Mouse (Mus musculus): ENCODE data around the gene Tmem37. TPM values are rescaled to one million over a fixed set of nuclear protein-coding genes. Genes with fewer than 3 reads are reported as not detected.

Gene Tmem37
- polyA plus RNA-seq, 1 experiment from 2014 or later = 5.6 TPM

DNA sequence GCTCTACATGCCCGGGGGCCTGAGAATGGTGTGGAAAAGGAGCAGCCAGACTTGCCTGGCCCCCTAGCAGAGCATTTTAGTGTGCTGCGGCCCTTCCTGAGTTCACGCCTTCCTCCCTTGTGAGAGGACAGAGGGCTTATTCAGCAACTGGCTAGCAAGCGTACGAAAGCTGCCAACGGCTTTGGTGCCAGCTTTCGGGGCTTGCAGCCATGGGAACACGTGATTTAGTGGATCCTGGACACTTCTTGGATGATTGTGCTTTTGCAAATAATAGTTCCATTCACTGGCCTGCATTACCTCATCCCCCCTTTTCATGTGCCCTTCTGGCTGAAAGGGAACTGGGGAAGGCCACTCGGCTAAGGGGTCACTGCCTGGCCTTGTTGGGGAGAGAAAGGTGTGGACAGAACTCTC, 41.8 kb upstream of the Tmem37 start:
- H3K27ac ChIP-seq (ENCODE audit: low read length) = peak overlapping the region; percentile 79
- WGBS = 19% methylated on average over 9 of the region's 9 CpGs
- peaks cover 10% of the 10 kb centered on the region for H3K36me3 ChIP-seq (ENCODE audit: control insufficient read depth, insufficient read depth)
- peak; percentile 87 for ATAC-seq
- H3K9me3 ChIP-seq (ENCODE audit: control insufficient read depth, low read length) = no peaks in the 10 kb centered on the region
- H3K4me3 ChIP-seq (replicated peaks; ENCODE audit: low read length) = no peak overlapping the region
- H3K4me1 ChIP-seq (replicated peaks; ENCODE audit: control insufficient read depth, insufficient read depth, low read length) = peaks cover 40% of the 10 kb centered on the region
- H3K27me3 ChIP-seq (replicated peaks; ENCODE audit: control insufficient read depth, insufficient read depth, low read length) = no peaks in the 10 kb centered on the region
- H3K9ac ChIP-seq (replicated peaks; ENCODE audit: low read depth, low read length) = no peak overlapping the region
- no peak overlapping the region for H3K4me2 ChIP-seq (ENCODE audit: low read length)

DNA sequence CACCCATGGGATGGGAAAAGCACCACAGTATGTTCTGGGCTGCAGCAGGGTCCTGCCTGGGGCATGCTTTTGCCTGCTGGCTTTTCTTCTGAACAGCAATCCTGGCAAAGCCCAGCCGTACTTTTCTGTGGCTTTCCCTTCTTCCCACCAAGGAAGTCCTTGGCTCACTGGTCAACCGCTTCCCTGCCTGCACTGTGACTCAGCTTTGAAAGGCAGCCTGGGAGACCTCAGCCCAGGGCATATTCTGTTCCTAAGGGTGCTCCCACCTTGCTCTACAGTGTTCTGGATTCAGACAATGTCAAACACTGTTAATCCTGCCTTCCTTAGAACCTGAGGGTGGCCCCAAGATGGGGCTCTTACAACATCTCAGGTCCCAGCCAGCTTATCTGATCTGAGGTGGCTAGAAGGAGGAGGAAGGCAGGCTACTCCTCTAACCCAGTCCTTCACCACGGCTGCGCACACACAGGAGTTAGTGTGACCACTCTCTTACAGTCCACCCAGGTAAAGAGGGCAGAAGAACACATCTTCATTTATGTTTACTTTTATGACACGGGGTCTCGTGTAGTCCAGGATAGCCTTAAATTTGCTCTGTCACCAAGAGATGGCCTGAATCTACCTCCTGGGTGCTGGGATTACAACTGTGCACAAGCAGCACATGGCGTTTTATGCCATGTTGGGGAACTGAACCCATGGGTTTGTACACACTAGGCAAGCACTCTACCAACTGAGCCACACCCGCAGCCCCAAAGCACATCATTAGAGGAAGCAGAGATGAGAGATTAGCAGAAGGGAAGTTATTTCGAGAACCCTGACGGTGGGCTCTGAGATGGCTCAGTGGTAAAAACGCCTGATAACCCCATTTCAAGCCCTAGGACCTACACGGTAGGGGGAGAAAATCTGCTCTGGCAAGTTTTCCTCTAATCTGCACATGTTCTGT, 38.6 kb upstream of the Tmem37 start:
- Histone ChIP-seq H3K27me3 (replicated peaks; ENCODE audit: control insufficient read depth, insufficient read depth, low read length) (no peaks in the 10 kb centered on the region), H3K4me2 (ENCODE audit: low read length) (no peak overlapping the region), H3K4me3 (replicated peaks; ENCODE audit: low read length) (no peak overlapping the region), H3K9ac (replicated peaks; ENCODE audit: low read depth, low read length) (no peak overlapping the region), H3K9me3 (ENCODE audit: control insufficient read depth, low read length) (no peaks in the 10 kb centered on the region), H3K27ac (ENCODE audit: low read length) (no peak overlapping the region; the same call in 1 of the 2 replicates), H3K36me3 (ENCODE audit: control insufficient read depth, insufficient read depth) (peaks cover 10% of the 10 kb centered on the region), H3K4me1 (replicated peaks; ENCODE audit: control insufficient read depth, insufficient read depth, low read length) (peaks cover 15% of the 10 kb centered on the region)
- ATAC-seq = no peak
- WGBS = 91% methylated on average over 12 of the region's 12 CpGs

DNA sequence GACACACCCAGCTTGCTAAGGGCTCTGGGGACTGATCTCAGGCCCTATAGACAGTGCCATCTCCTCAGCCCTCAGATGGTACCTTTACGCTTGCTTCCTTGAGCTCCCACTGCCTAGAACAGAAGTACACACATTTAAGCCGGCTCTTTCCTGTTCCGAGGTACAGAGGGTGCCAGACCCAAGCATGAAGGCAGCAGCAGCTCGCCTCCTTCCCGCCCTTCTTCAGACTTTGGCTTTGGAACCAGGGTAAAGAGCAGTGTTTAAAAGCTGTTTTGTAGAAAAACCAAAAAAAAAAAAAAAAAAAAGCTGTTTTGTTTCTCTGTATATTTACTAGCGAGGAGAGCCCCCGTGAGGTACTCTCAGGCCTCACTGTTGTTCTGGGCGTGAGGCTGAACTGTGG, 37.9 kb upstream of the Tmem37 start:
- Histone ChIP-seq H3K27me3 (replicated peaks; ENCODE audit: control insufficient read depth, insufficient read depth, low read length) (no peaks in the 10 kb centered on the region), H3K9ac (replicated peaks; ENCODE audit: low read depth, low read length) (no peak overlapping the region), H3K4me2 (ENCODE audit: low read length) (no peak overlapping the region), H3K36me3 (ENCODE audit: control insufficient read depth, insufficient read depth) (peaks cover 10% of the 10 kb centered on the region), H3K4me1 (replicated peaks; ENCODE audit: control insufficient read depth, insufficient read depth, low read length) (peaks cover 15% of the 10 kb centered on the region), H3K27ac (ENCODE audit: low read length) (no peak overlapping the region), H3K4me3 (replicated peaks; ENCODE audit: low read length) (no peak overlapping the region), H3K9me3 (ENCODE audit: control insufficient read depth, low read length) (no peaks in the 10 kb centered on the region)
- ATAC-seq = no peak
- WGBS = 83% methylated on average over 8 of the region's 8 CpGs

DNA sequence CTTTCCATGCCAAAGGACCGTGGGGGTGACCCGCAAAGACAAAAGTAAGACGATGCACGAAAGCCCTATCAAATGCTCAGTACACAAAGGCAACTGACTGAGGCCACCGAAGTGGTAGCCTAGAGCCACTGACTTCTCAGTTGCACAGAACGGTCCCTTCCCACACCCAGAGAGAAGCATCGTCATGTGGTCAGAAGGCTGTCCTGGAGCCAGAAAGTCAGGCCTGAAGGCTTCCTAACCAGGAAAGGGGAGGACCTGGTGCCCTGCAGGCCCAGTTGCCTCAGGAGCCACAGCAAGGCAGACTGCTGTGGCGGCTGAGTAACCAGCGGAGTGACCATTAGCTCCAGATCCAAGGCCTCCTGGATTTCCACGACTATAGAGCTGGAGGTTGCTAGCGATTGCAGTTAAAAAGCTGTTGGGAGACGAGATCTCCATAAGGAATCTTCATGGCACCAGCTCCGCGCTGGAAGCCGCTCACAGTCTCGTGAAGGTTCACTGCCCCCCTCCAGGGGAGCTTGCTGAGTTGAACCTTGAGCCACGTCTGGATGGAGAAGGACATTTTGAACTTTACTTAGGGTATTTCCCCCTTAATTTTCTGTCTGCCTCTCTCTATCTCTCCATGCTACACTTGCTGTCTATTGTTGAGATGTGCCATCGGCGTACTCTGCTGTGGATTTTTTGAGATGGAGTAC, 36.0 kb upstream of the Tmem37 start:
- H3K4me1 ChIP-seq (replicated peaks; ENCODE audit: control insufficient read depth, insufficient read depth, low read length) = peaks cover 2% of the 10 kb centered on the region; the same call in 1 of the 2 replicates
- ATAC-seq = no peak
- peaks cover 8% of the 10 kb centered on the region for H3K36me3 ChIP-seq (ENCODE audit: control insufficient read depth, insufficient read depth)
- H3K27ac ChIP-seq (ENCODE audit: low read length) = no peak overlapping the region
- H3K4me2 ChIP-seq (ENCODE audit: low read length) = no peak overlapping the region
- WGBS = 89% methylated on average over 19 of the region's 19 CpGs
- H3K9ac ChIP-seq (replicated peaks; ENCODE audit: low read depth, low read length) = no peak overlapping the region
- H3K9me3 ChIP-seq (ENCODE audit: control insufficient read depth, low read length) = no peaks in the 10 kb centered on the region
- H3K4me3 ChIP-seq (replicated peaks; ENCODE audit: low read length) = no peak overlapping the region
- H3K27me3 ChIP-seq (replicated peaks; ENCODE audit: control insufficient read depth, insufficient read depth, low read length) = no peaks in the 10 kb centered on the region

DNA sequence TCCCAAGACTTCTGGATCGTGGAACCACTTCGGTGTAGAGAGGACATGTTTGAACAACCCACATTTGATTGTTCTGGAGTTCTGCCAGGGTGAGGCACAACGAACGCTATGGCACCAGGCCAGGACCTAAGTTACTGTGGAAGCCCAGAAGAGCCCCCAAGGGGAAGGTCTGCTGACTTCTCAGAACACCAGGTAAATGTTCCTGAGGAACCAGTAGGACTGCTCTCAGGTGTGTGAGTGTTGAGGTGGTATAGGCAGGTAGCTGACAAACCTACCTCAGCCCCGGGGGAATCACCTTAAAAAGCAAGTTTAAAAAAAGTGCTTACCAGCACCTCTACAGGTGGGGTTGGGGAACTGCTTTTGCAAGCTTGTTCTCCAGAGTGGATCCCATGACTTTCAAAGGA, 31.7 kb upstream of the Tmem37 start:
- no peak for ATAC-seq
- Histone ChIP-seq H3K9ac (replicated peaks; ENCODE audit: low read depth, low read length) (no peak overlapping the region), H3K4me3 (replicated peaks; ENCODE audit: low read length) (no peak overlapping the region), H3K4me2 (ENCODE audit: low read length) (no peak overlapping the region), H3K27me3 (replicated peaks; ENCODE audit: control insufficient read depth, insufficient read depth, low read length) (no peaks in the 10 kb centered on the region), H3K9me3 (ENCODE audit: control insufficient read depth, low read length) (no peaks in the 10 kb centered on the region), H3K27ac (ENCODE audit: low read length) (no peak overlapping the region), H3K36me3 (ENCODE audit: control insufficient read depth, insufficient read depth) (no peaks in the 10 kb centered on the region), H3K4me1 (replicated peaks; ENCODE audit: control insufficient read depth, insufficient read depth, low read length) (no peaks in the 10 kb centered on the region)
- 69% methylated on average over 5 of the region's 5 CpGs for WGBS

DNA sequence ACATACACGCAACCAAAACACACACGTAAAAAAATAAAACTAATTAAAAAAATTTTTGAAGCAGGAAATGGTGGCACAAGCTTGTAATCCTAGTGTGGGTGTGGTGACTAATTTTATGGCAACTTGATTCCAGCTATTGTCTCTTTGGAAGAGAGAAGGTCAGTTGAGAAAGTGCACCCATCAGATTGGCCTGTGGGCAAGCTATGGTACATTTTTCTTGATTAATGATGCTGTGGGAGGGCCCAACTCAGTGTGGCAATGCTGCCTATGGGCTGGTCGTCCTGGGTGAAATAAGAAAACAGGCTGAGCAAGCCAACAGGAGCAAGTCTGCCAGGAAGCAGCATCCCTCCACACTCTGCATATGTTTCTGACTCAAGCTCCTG, 27.3 kb upstream of the Tmem37 start:
- no peak overlapping the region for H3K4me3 ChIP-seq (replicated peaks; ENCODE audit: low read length)
- ATAC-seq = no peak
- H3K27ac ChIP-seq (ENCODE audit: low read length) = no peak overlapping the region
- no peaks in the 10 kb centered on the region for H3K4me1 ChIP-seq (replicated peaks; ENCODE audit: control insufficient read depth, insufficient read depth, low read length)
- H3K27me3 ChIP-seq (replicated peaks; ENCODE audit: control insufficient read depth, insufficient read depth, low read length) = no peaks in the 10 kb centered on the region
- no peak overlapping the region for H3K9ac ChIP-seq (replicated peaks; ENCODE audit: low read depth, low read length)
- no peaks in the 10 kb centered on the region for H3K9me3 ChIP-seq (ENCODE audit: control insufficient read depth, low read length)
- 84% methylated on average over 3 of the region's 3 CpGs for WGBS
- H3K4me2 ChIP-seq (ENCODE audit: low read length) = no peak overlapping the region
- no peaks in the 10 kb centered on the region for H3K36me3 ChIP-seq (ENCODE audit: control insufficient read depth, insufficient read depth)

DNA sequence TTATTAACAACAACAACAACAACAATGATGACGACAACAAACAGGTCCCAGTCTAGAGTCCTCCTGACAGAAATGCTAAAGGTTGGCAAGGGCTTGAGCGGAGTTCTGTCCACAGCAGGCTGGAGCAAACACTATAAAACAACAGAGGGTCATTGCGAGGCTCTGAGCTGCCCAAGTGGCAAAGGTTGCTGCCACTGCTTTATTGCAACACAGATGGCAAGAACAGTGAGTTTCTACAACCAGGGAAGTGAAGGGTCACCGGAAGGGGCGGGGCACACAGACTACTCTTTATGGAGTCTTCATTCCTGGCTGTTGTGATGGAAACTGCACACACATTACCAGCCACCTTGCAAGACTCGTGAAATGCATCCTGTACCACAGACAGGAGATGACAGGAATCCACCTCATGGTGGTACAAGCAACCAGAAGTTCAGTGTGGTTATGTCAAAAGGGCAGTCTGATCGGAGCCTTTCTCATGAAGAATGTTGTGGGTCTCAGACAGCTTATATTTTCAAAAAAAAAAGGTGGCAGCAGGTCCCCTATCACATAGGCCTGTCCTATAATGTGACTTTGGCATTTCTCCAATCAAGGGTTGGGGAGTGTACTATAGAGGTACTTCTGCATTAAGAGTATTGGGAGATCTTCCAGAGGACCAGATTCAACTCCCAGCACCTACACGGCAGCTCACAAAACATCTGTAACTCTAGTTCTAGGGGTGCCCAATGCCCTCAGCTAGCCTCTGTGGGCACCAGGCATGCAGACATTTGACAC, 26.8 kb upstream of the Tmem37 start:
- no peak overlapping the region for H3K4me3 ChIP-seq (replicated peaks; ENCODE audit: low read length)
- H3K9ac ChIP-seq (replicated peaks; ENCODE audit: low read depth, low read length) = no peak overlapping the region
- no peaks in the 10 kb centered on the region for H3K9me3 ChIP-seq (ENCODE audit: control insufficient read depth, low read length)
- no peak overlapping the region for H3K27ac ChIP-seq (ENCODE audit: low read length)
- ATAC-seq = no peak
- H3K4me2 ChIP-seq (ENCODE audit: low read length) = no peak overlapping the region
- no peaks in the 10 kb centered on the region for H3K4me1 ChIP-seq (replicated peaks; ENCODE audit: control insufficient read depth, insufficient read depth, low read length)
- no peaks in the 10 kb centered on the region for H3K27me3 ChIP-seq (replicated peaks; ENCODE audit: control insufficient read depth, insufficient read depth, low read length)
- H3K36me3 ChIP-seq (ENCODE audit: control insufficient read depth, insufficient read depth) = no peaks in the 10 kb centered on the region
- 82% methylated on average over 8 of the region's 8 CpGs for WGBS

DNA sequence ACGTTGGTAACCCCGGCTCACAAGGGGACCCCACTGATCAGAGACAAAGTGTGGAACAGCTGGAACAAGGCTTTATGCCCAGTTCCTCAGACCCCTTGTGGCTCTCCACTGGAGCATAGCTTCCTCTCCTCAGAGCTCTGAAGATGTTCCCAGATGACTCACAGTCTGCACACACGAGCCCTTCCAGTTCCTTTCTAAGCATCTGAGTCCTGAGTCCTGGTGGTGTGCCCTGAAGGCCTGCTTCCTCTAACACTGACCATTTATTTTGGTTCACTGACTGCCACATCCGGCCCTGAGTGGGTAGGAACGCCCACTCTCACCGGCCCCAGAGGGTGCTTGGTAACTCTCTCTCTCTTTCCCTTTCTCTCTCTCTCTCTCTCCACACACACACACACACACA, 25.6 kb upstream of the Tmem37 start:
- H3K9ac ChIP-seq (replicated peaks; ENCODE audit: low read depth, low read length) = no peak overlapping the region
- no peaks in the 10 kb centered on the region for H3K36me3 ChIP-seq (ENCODE audit: control insufficient read depth, insufficient read depth)
- no peaks in the 10 kb centered on the region for H3K4me1 ChIP-seq (replicated peaks; ENCODE audit: control insufficient read depth, insufficient read depth, low read length)
- 69% methylated on average over 6 of the region's 6 CpGs for WGBS
- H3K27me3 ChIP-seq (replicated peaks; ENCODE audit: control insufficient read depth, insufficient read depth, low read length) = no peaks in the 10 kb centered on the region
- no peak overlapping the region for H3K27ac ChIP-seq (ENCODE audit: low read length)
- no peak overlapping the region for H3K4me2 ChIP-seq (ENCODE audit: low read length)
- no peak overlapping the region for H3K4me3 ChIP-seq (replicated peaks; ENCODE audit: low read length)
- H3K9me3 ChIP-seq (ENCODE audit: control insufficient read depth, low read length) = no peaks in the 10 kb centered on the region
- ATAC-seq = no peak

DNA sequence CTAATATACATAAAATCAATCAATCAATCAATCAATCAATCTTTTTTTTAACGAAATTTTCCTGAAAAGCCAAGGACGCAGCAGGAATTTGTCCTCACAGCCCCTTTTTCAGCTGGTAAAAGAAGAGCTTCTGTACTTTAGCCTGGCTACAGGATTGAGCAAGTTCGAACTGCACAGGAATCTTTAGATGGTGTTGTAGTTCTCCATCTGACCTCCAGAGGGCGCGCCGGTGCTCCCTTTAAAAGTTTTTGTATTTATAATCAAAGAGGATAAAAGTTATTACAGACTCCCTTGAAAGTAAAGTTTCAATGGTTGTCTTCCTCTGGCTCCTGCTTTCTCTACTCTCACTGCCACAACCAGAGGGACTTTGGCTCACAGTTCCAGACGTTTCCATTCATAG, 24.5 kb upstream of the Tmem37 start:
- H3K9ac ChIP-seq (replicated peaks; ENCODE audit: low read depth, low read length) = no peak overlapping the region
- ATAC-seq = no peak
- H3K9me3 ChIP-seq (ENCODE audit: control insufficient read depth, low read length) = no peaks in the 10 kb centered on the region
- H3K4me3 ChIP-seq (replicated peaks; ENCODE audit: low read length) = no peak overlapping the region
- H3K36me3 ChIP-seq (ENCODE audit: control insufficient read depth, insufficient read depth) = no peaks in the 10 kb centered on the region
- no peak overlapping the region for H3K27ac ChIP-seq (ENCODE audit: low read length)
- no peaks in the 10 kb centered on the region for H3K27me3 ChIP-seq (replicated peaks; ENCODE audit: control insufficient read depth, insufficient read depth, low read length)
- H3K4me1 ChIP-seq (replicated peaks; ENCODE audit: control insufficient read depth, insufficient read depth, low read length) = no peaks in the 10 kb centered on the region
- no peak overlapping the region for H3K4me2 ChIP-seq (ENCODE audit: low read length)
- 12% methylated on average over 7 of the region's 7 CpGs for WGBS
